Mouse (Mus musculus): ENCODE data around the gene Ecm1. TPM values are rescaled to one million over a fixed set of nuclear protein-coding genes. Genes with fewer than 3 reads are reported as not detected.

Ecm1 gene
- polyA plus RNA-seq, 1 experiment from 2014 or later, result 9.7 TPM

DNA sequence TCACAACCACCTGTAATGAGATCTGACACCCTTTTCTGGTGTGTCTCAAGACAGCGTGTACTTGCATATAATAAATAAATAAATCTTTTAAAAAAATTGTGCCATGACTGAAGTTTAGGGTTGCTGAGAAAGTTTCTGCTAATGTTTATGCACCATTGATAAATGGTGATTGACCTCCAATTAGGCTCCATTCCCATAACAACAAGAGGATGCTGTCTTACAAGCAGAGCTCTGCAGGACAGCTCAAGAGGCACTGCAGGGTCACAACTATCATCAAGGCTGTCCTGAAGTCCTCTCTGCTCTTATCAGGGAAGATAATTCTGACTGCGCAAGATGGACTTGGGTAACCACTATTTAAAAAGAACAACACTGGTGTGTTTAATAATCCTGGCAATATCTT lies 21.2 kb downstream of the Ecm1 start:
- DNase-seq (ENCODE audit: low spot score), result no peak
- H3K9me3 ChIP-seq, result peaks cover 3% of the 10 kb centered on the region; the same call in 1 of the 2 replicates
- no peaks in the 10 kb centered on the region for H3K4me1 ChIP-seq
- H3K27ac ChIP-seq (replicated peaks), result no peak overlapping the region
- H3K4me3 ChIP-seq, result no peak overlapping the region
- WGBS, result 87% methylated on average over 2 of the region's 2 CpGs
- 0 out of 2 replicates have a peak, but pooled peaks cover 5% of the 10 kb centered on the region for H3K36me3 ChIP-seq (replicated peaks)
- H3K27me3 ChIP-seq (replicated peaks; ENCODE audit: low read depth, poor library complexity, severe bottlenecking), result no peaks in the 10 kb centered on the region

DNA sequence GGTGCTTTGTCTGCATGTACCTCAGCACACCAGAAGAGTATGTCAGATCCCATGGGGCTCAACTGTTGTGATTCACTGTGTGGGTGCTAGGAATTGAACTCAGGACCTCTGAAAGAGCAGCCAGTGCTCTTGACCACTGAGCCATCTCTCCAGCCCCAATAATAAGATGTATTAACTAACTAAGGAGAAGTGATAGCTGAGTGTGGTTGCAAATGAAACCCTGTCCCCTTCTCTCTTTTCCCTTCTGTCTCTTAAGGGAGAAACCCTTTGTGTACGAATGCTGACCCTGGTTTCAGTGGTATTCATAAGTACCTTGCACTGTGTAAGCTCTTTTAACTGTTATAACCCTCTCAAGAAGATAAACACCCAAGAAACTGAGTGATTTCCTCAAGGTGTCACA lies 23.3 kb downstream of the Ecm1 start:
- Histone ChIP-seq H3K27me3 (replicated peaks; ENCODE audit: low read depth, poor library complexity, severe bottlenecking) (no peaks in the 10 kb centered on the region), H3K36me3 (replicated peaks) (0 out of 2 replicates have a peak, but pooled peaks cover 9% of the 10 kb centered on the region), H3K4me3 (no peak overlapping the region), H3K27ac (replicated peaks) (no peak overlapping the region), H3K4me1 (no peaks in the 10 kb centered on the region), H3K9me3 (peaks cover 9% of the 10 kb centered on the region; the same call in 1 of the 2 replicates)
- no peak for DNase-seq (ENCODE audit: low spot score)
- 79% methylated on average over 1 of the region's 1 CpGs for WGBS

DNA sequence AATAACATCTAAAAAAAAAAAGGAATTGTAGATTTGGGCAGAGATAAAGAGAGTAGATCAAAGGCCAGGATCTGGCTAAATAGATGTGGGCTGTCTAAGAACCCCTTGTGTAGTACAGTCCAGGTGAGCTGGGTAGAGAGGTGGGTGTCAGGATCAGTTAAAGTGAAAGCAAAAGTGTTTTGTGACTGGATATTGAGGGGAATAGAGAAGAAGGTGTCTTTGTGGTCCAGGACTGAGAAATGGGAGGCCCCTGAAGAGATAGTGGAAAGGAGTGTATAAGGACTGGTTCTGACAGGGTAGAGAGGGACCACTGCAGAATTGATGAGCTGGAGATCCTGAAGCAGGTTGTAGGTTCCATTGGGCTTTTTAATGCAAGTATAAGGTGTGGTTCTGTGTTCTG lies 29.4 kb downstream of the Ecm1 start:
- Histone ChIP-seq H3K27ac (replicated peaks) (no peak overlapping the region), H3K4me1 (no peaks in the 10 kb centered on the region; the same call in 1 of the 2 replicates), H3K27me3 (replicated peaks; ENCODE audit: low read depth, poor library complexity, severe bottlenecking) (no peaks in the 10 kb centered on the region), H3K4me3 (no peak overlapping the region), H3K9me3 (peaks cover 9% of the 10 kb centered on the region; the same call in 1 of the 2 replicates), H3K36me3 (replicated peaks) (0 out of 2 replicates have a peak, but pooled peaks cover 9% of the 10 kb centered on the region)
- DNase-seq (ENCODE audit: low spot score), result no peak

DNA sequence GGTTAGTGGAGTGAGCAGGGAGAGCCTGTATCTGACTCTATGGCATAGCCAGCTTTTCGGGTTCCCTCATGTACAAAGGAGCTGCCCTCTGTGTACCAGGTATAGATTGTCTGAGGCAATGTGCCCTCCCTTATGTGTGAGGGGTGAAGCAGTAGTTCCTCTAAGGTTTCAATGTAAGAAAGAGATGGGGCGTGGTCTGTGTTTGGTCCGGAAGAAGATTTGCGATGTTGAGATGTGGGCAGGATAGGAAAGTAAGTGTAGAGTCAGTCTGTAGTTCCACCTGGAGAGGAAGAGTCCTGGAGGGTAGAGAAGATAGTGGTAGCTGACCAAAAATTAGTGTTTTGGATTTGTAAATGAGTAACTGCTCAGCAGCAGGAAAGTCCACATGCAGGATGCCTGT lies 30.3 kb downstream of the Ecm1 start:
- peaks cover 9% of the 10 kb centered on the region; the same call in 1 of the 2 replicates for H3K9me3 ChIP-seq
- DNase-seq (ENCODE audit: low spot score), result no peak
- no peaks in the 10 kb centered on the region; the same call in 1 of the 2 replicates for H3K4me1 ChIP-seq
- no peak overlapping the region for H3K4me3 ChIP-seq
- 0 out of 2 replicates have a peak, but pooled peaks cover 9% of the 10 kb centered on the region for H3K36me3 ChIP-seq (replicated peaks)
- no peak overlapping the region for H3K27ac ChIP-seq (replicated peaks)
- H3K27me3 ChIP-seq (replicated peaks; ENCODE audit: low read depth, poor library complexity, severe bottlenecking), result no peaks in the 10 kb centered on the region
- WGBS, result 93% methylated on average over 4 of the region's 4 CpGs

DNA sequence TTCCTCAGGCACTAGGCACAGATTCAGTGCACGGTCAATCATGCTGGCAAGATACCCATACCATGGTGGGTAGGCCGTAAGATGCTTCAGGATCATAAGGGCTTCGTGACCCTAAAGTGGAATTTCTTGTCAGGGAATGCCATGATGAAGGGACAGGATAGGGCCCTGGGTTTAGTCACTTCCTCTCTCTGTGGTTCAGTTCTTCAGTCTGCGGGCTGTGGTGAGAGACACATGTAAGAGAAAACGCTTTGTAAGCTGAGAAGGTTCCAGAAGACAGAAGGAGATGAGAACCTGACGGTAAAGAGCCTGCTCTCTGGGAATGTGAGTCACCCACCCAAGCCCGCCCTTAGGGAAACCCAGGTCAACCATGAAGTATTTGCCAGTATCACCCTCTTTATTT lies 31.9 kb downstream of the Ecm1 start:
- DNase-seq (ENCODE audit: low spot score), result no peak
- H3K4me1 ChIP-seq, result no peaks in the 10 kb centered on the region; the same call in 1 of the 2 replicates
- no peaks in the 10 kb centered on the region; the same call in 1 of the 2 replicates for H3K9me3 ChIP-seq
- no peak overlapping the region for H3K27ac ChIP-seq (replicated peaks)
- H3K4me3 ChIP-seq, result no peak overlapping the region
- H3K27me3 ChIP-seq (replicated peaks; ENCODE audit: low read depth, poor library complexity, severe bottlenecking), result no peaks in the 10 kb centered on the region
- no peaks in the 10 kb centered on the region for H3K36me3 ChIP-seq (replicated peaks)
- 85% methylated on average over 7 of the region's 7 CpGs for WGBS

DNA sequence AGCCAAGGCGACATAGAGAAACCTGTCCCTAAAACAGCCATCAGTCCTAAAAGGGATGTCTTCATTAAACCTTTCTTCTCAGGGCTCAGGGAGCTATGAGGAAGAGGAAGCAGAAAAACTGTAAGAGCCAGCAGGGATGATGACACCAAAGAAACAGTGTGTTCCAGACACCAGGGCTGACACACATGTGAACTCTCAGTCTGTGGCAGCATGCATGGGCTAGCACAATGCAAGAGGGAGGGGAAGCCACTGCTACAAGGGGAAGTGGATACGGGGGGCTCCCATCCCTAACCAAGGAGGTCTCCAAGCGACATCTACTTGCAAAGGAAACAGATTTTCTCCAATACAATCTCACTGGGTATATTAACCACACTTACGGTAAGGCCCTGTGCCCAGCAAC lies 33.1 kb downstream of the Ecm1 start:
- H3K27ac ChIP-seq (replicated peaks), result no peak overlapping the region
- DNase-seq (ENCODE audit: low spot score), result no peak
- H3K4me1 ChIP-seq, result peaks cover 12% of the 10 kb centered on the region
- H3K27me3 ChIP-seq (replicated peaks; ENCODE audit: low read depth, poor library complexity, severe bottlenecking), result no peaks in the 10 kb centered on the region
- H3K4me3 ChIP-seq, result no peak overlapping the region
- WGBS, result 90% methylated on average over 4 of the region's 4 CpGs
- no peaks in the 10 kb centered on the region for H3K36me3 ChIP-seq (replicated peaks)
- no peaks in the 10 kb centered on the region for H3K9me3 ChIP-seq

DNA sequence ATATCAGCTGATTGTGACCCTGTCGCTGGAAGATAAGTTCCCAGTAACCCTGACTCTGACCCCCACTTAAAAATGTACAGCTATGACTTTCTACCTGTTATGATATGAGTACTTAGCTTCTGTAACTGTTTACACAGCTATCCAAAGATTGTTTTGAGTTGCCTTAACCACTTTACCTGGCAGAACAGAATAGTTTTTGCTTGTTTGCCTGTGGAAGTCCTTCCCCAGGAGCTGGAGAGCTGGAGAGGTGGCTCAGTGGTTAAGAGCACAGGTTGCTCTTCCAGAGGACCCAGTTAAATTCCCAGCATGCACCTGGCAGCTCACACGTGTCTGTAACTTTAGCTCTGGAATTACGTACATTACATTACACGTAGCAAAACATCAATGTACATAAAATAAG lies 34.8 kb downstream of the Ecm1 start:
- no peak overlapping the region for H3K4me3 ChIP-seq

DNA sequence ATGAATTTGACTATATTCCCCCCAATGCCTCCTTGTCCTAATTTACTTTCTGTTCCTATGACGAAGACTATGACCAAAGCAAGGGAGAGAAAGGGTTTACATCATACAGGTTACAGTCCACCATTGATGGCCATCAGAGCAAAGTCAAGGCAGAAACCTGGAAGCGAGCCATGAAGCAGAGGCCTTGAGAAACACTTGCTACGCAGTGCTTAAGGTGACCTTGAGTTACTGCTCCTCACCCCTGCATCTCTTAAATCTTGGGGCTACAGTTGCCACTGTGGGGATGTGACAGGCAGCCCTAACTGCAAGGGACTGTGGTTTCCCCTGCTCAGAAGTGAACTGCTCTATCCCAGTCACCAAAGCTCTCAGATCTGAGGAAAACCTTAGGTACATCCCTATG lies 36.1 kb downstream of the Ecm1 start:
- no peak overlapping the region for H3K4me3 ChIP-seq
- no peaks in the 10 kb centered on the region for H3K36me3 ChIP-seq (replicated peaks)
- DNase-seq (ENCODE audit: low spot score), result no peak
- no peaks in the 10 kb centered on the region for H3K9me3 ChIP-seq
- 93% methylated on average over 3 of the region's 3 CpGs for WGBS
- H3K4me1 ChIP-seq, result peaks cover 27% of the 10 kb centered on the region
- no peaks in the 10 kb centered on the region for H3K27me3 ChIP-seq (replicated peaks; ENCODE audit: low read depth, poor library complexity, severe bottlenecking)
- H3K27ac ChIP-seq (replicated peaks), result no peak overlapping the region

More for the DNA sequence above, 34.8 kb downstream of the Ecm1 start:
- H3K27ac ChIP-seq (replicated peaks), result no peak overlapping the region
- H3K9me3 ChIP-seq, result no peaks in the 10 kb centered on the region
- WGBS, result 86% methylated on average over 4 of the region's 4 CpGs
- no peaks in the 10 kb centered on the region for H3K36me3 ChIP-seq (replicated peaks)
- peaks cover 27% of the 10 kb centered on the region for H3K4me1 ChIP-seq
- no peaks in the 10 kb centered on the region for H3K27me3 ChIP-seq (replicated peaks; ENCODE audit: low read depth, poor library complexity, severe bottlenecking)
- no peak for DNase-seq (ENCODE audit: low spot score)

DNA sequence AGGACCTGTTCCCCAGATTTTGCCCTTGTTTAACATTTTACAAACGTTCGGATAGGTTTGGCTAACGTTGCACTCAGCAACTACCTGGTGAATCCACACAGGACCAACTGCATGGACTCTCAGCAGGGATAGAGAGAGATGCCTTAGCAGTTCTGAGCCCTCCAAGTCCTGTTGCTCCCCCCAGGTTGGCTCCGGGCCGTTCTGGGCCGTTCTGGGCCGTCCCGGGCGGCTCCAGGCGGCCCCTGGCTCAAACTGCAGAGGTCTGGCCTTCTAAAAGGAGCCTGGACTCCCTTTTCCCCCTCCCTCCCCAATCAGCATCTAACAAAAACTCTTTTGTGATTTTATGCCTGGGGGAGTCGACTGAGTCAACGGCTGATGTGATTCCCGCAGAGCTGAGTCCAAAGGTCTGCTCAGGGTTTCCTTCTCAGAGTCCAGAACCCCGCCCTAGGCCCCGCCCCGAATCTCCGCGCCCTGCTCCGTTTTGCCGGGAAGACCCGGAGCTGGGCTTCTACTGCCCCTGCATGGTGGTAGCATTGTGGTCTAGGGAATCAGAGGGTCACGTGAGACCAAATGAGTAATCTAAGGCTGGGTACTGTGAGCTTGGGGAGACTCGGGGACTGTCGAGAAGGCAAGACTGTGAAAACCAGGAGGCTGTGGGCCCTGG lies 37.4 kb downstream of the Ecm1 start:
- Histone ChIP-seq H3K9me3 (no peaks in the 10 kb centered on the region), H3K4me1 (peaks cover 33% of the 10 kb centered on the region), H3K36me3 (replicated peaks) (no peaks in the 10 kb centered on the region), H3K27me3 (replicated peaks; ENCODE audit: low read depth, poor library complexity, severe bottlenecking) (no peaks in the 10 kb centered on the region), H3K4me3 (peak overlapping the region; percentile 51), H3K27ac (replicated peaks) (peak overlapping the region; percentile 84)
- DNase-seq (ENCODE audit: low spot score), result peak; percentile 88
- 4% methylated on average over 24 of the region's 24 CpGs for WGBS

DNA sequence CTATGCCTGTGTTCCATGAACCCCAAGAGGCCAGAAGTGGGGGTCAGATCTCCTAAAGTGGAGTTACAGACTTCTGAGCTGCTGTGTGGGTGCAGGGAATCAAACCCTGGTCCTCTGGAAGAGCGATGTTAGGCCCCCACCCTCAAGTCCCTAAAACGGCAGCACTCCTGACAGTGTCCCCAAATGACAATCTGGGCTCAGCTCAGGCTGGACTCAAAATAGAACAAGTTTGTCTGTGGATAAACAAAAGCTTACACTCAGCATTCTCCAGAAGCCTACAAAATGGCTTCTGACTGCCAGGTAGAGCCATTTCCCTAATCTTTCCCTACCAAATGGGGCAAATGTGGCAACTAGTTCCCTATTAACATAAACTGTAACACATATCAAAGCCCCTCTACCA lies 38.3 kb downstream of the Ecm1 start:
- Histone ChIP-seq H3K4me1 (peaks cover 43% of the 10 kb centered on the region), H3K36me3 (replicated peaks) (no peaks in the 10 kb centered on the region), H3K9me3 (no peaks in the 10 kb centered on the region), H3K4me3 (no peak overlapping the region; the same call in 1 of the 2 replicates), H3K27ac (replicated peaks) (peak overlapping the region; percentile 84), H3K27me3 (replicated peaks; ENCODE audit: low read depth, poor library complexity, severe bottlenecking) (no peaks in the 10 kb centered on the region)
- WGBS, result 71% methylated on average over 2 of the region's 2 CpGs
- DNase-seq (ENCODE audit: low spot score), result no peak

DNA sequence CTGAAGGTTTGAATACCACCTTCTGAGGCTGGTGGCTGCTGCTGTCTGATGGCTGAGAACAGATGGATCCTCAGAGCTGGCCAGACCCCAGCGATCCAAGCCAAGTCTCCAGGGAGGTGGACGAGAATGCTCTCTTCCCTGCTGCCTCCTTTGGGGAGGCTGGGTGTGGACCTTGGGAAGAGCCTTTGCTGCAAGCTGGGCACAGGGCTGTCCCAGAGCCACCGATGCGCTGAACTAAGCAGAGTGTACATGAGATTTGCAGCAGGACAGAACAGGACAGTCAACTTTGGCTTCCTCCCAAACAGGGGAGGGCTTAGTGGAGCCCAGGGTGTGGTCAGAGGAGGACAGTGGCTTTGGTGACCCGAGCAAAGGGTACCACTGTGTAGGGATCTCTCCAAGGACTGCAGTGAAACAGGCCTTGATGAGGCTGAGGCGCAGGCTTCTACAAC lies 39.1 kb downstream of the Ecm1 start:
- H3K27me3 ChIP-seq (replicated peaks; ENCODE audit: low read depth, poor library complexity, severe bottlenecking), result no peaks in the 10 kb centered on the region
- no peaks in the 10 kb centered on the region for H3K36me3 ChIP-seq (replicated peaks)
- no peak for DNase-seq (ENCODE audit: low spot score)
- 46% methylated on average over 6 of the region's 6 CpGs for WGBS
- H3K4me3 ChIP-seq, result no peak overlapping the region
- no peaks in the 10 kb centered on the region for H3K9me3 ChIP-seq
- peaks cover 51% of the 10 kb centered on the region for H3K4me1 ChIP-seq
- H3K27ac ChIP-seq (replicated peaks), result 0 out of 2 replicates have a peak overlapping the region, but pooled peaks have one; percentile 84

DNA sequence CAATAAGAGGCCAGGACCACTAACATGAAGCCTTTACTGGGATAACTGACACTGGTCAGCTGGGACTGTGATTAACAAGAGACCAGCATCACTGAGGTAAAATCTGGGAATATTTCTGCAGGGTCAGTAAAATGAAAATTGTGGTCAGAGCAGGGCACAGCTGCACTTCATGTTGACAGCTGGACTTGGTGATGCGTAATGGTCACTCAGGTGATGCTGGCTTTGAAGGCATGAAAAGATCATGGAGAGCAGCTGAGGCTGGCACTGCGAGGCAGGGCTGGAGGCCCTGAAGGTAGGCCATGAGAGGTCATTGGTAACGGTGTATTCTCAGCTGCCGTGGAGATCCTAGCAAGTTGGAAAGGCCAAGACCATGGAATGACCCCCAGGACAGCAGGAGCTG lies 41.1 kb downstream of the Ecm1 start:
- 82% methylated on average over 4 of the region's 4 CpGs for WGBS
- Histone ChIP-seq H3K4me3 (no peak overlapping the region), H3K27ac (replicated peaks) (no peak overlapping the region), H3K27me3 (replicated peaks; ENCODE audit: low read depth, poor library complexity, severe bottlenecking) (no peaks in the 10 kb centered on the region), H3K36me3 (replicated peaks) (no peaks in the 10 kb centered on the region), H3K4me1 (peaks cover 65% of the 10 kb centered on the region), H3K9me3 (no peaks in the 10 kb centered on the region)
- DNase-seq (ENCODE audit: low spot score), result no peak

DNA sequence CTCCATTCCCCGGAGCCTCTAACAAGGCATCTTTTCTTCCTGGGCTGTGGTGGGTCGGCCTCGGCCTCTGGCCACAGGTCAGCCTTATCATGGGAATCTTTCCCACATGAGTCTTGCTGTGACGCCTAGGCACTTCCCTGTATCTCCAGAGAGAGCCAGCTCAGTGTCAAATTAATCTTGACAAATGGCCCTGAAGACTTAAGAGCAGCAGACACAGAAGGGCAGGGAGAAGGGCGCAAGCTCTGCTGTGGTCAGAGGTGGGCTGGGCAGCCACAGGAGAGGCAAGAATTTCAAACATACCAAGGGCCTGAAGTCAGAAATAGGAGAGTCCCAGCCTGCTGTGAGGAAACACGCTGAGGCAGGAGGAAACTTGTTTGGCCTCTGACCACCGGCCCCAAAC lies 43.0 kb downstream of the Ecm1 start:
- Histone ChIP-seq H3K27ac (replicated peaks) (peak overlapping the region; percentile 79), H3K4me1 (peaks cover 55% of the 10 kb centered on the region), H3K36me3 (replicated peaks) (peaks cover 2% of the 10 kb centered on the region; the same call in 1 of the 2 replicates), H3K27me3 (replicated peaks; ENCODE audit: low read depth, poor library complexity, severe bottlenecking) (no peaks in the 10 kb centered on the region), H3K9me3 (no peaks in the 10 kb centered on the region), H3K4me3 (no peak overlapping the region)
- WGBS, result 11% methylated on average over 7 of the region's 7 CpGs
- DNase-seq (ENCODE audit: low spot score), result peak; percentile 53

Data from embryonic facial prominence, embryonic 10.5 days (tissue).